Mouse (Mus musculus) liver, postnatal 0 days (tissue): ENCODE data around the gene 4430402I18Rik. TPM values are rescaled to one million over a fixed set of nuclear protein-coding genes. Genes with fewer than 3 reads are reported as not detected.

Source experiments
- ATAC-seq: fragments of 200-750 bp; cut with Nextera tagmentation; 2 replicates; pipeline ENCODE4 v1.8.0; 2017; ENCODE audit warnings: mild to moderate bottlenecking, moderate library complexity
- DNase-seq: peaks from one replicate; pipeline ENCODE4 v3.0.0-alpha.2; 2016
- H3K27ac ChIP-seq: fragments of 300-500 bp; sonication (generic); 2 replicates; pipeline ENCODE4 v1.5.1; 2014; ENCODE audit warnings: antibody characterized with exemption, moderate library complexity, mild to moderate bottlenecking, low read depth
- H3K27me3 ChIP-seq: fragments of 300-500 bp; sonication (generic); 2 replicates; pipeline ENCODE4 v1.6.1; 2014; ENCODE audit warnings: low read length, control low read depth, mixed read lengths; ENCODE audit not compliant: insufficient read depth
- H3K36me3 ChIP-seq: fragments of 300-500 bp; sonication (generic); replicated peaks from 2 replicates; pipeline ENCODE4 v1.6.1; 2014; ENCODE audit warnings: mild to moderate bottlenecking, control low read depth, low read length, moderate library complexity, mixed read lengths; ENCODE audit not compliant: insufficient read depth
- H3K4me1 ChIP-seq: fragments of 300-500 bp; sonication (generic); 2 replicates; pipeline ENCODE4 v1.6.1; 2014; ENCODE audit warnings: antibody characterized with exemption, mild to moderate bottlenecking, control low read depth; ENCODE audit not compliant: insufficient read depth
- H3K4me2 ChIP-seq: fragments of 300-500 bp; sonication (generic); 2 replicates; pipeline ENCODE4 v1.6.1; 2014; ENCODE audit warnings: low read depth, mild to moderate bottlenecking, low read length, moderate library complexity, mixed read lengths
- H3K4me3 ChIP-seq: fragments of 300-500 bp; sonication (generic); 2 replicates; pipeline ENCODE4 v1.5.1; 2014; ENCODE audit warnings: low read depth, low read length
- H3K9ac ChIP-seq: fragments of 300-500 bp; sonication (generic); replicated peaks from 2 replicates; pipeline ENCODE4 v1.6.1; 2014; ENCODE audit warnings: mild to moderate bottlenecking, moderate library complexity
- H3K9me3 ChIP-seq: fragments of 300-500 bp; sonication (generic); 2 replicates; pipeline ENCODE4 v1.6.1; 2016; ENCODE audit warnings: mild to moderate bottlenecking, control low read depth, low read length, mixed read lengths
- CTCF ChIP-seq: sonication (generic); IDR thresholded peaks from 2 replicates; pipeline ENCODE4 v1.5.1; 2016; ENCODE audit warnings: antibody characterized with exemption, low read depth
- EP300 ChIP-seq: IDR thresholded peaks from 2 replicates; pipeline ENCODE4 v1.6.1; 2016; ENCODE audit warnings: antibody characterized with exemption, low read depth, mild to moderate bottlenecking
- WGBS: fragments of 180-500 bp; shearing (Covaris S2); extraction: QIAGEN DNeasy Blood & Tissue Kit; methylation state at CpG from one replicate; pipeline ENCODE4 v1.1.7; 2014; ENCODE audit not compliant: insufficient replicate concordance; 5-methylcytosine and 5-hydroxymethylcytosine counted together
- polyA plus RNA-seq: library from polyadenylated mRNA; unstranded; fragments of >200 nt; fragmentation: Nextera tagmentation; extraction: Ambion mirVana; gene quantifications from 2 replicates; pipeline ENCODE4 v1.2.1, GENCODE M21; 2015

The 4430402I18Rik gene
- polyA plus RNA-seq, 1 experiment from 2014 or later, result 8.1 TPM

GRCm38 (mm10) chr19:28888496-28888895, 79.1 kb downstream of the 4430402I18Rik start:
- no peak overlapping the region for H3K4me3 ChIP-seq
- no peak overlapping the region for H3K9ac ChIP-seq
- no peak for TF ChIP-seq EP300
- TF ChIP-seq CTCF, result no peak
- H3K4me1 ChIP-seq, result no peaks in the 10 kb centered on the region
- ATAC-seq, result no peak
- H3K27me3 ChIP-seq, result no peaks in the 10 kb centered on the region
- H3K27ac ChIP-seq, result no peak overlapping the region
- no peak for DNase-seq
- H3K9me3 ChIP-seq, result no peaks in the 10 kb centered on the region
- no peak overlapping the region for H3K4me2 ChIP-seq
- 59% methylated on average over 1 of the region's 1 CpGs for WGBS
- H3K36me3 ChIP-seq, result no peaks in the 10 kb centered on the region

GRCm38 (mm10) chr19:28883126-28883525, 84.5 kb downstream of the 4430402I18Rik start:
- H3K9me3 ChIP-seq, result no peaks in the 10 kb centered on the region
- no peak overlapping the region for H3K4me3 ChIP-seq
- H3K27me3 ChIP-seq, result no peaks in the 10 kb centered on the region
- H3K4me2 ChIP-seq, result no peak overlapping the region
- ATAC-seq (no peak), DNase-seq (peak; percentile 51)
- H3K4me1 ChIP-seq, result no peaks in the 10 kb centered on the region
- TF ChIP-seq EP300 (no peak), CTCF (peak; percentile 69)
- no peaks in the 10 kb centered on the region for H3K36me3 ChIP-seq
- WGBS, result 68% methylated on average over 1 of the region's 1 CpGs
- no peak overlapping the region for H3K9ac ChIP-seq
- no peak overlapping the region for H3K27ac ChIP-seq

GRCm38 (mm10) chr19:28879476-28879875, 88.1 kb downstream of the 4430402I18Rik start:
- Histone ChIP-seq H3K9ac (no peak overlapping the region), H3K4me1 (no peaks in the 10 kb centered on the region), H3K4me3 (no peak overlapping the region), H3K27ac (no peak overlapping the region), H3K9me3 (no peaks in the 10 kb centered on the region), H3K36me3 (no peaks in the 10 kb centered on the region), H3K4me2 (no peak overlapping the region), H3K27me3 (no peaks in the 10 kb centered on the region)
- DNase-seq, result no peak
- no peak for TF ChIP-seq CTCF
- TF ChIP-seq EP300, result no peak
- ATAC-seq, result no peak
- 81% methylated on average over 2 of the region's 2 CpGs for WGBS

GRCm38 (mm10) chr19:28870351-28870750, 97.2 kb downstream of the 4430402I18Rik start:
- H3K4me2 ChIP-seq, result no peak overlapping the region
- no peaks in the 10 kb centered on the region for H3K36me3 ChIP-seq
- H3K4me1 ChIP-seq, result no peaks in the 10 kb centered on the region
- no peaks in the 10 kb centered on the region for H3K9me3 ChIP-seq
- no peak overlapping the region for H3K4me3 ChIP-seq
- H3K9ac ChIP-seq, result no peak overlapping the region
- ATAC-seq, result no peak
- no peak for TF ChIP-seq CTCF
- TF ChIP-seq EP300, result no peak
- WGBS, result 64% methylated on average over 2 of the region's 2 CpGs
- no peaks in the 10 kb centered on the region for H3K27me3 ChIP-seq
- DNase-seq, result no peak
- H3K27ac ChIP-seq, result no peak overlapping the region

GRCm38 (mm10) chr19:28869251-28869855, 98.2 kb downstream of the 4430402I18Rik start:
- H3K9me3 ChIP-seq, result no peaks in the 10 kb centered on the region
- no peak overlapping the region for H3K4me3 ChIP-seq
- H3K4me2 ChIP-seq, result no peak overlapping the region
- ATAC-seq, result no peak
- no peaks in the 10 kb centered on the region for H3K36me3 ChIP-seq
- H3K27me3 ChIP-seq, result no peaks in the 10 kb centered on the region
- no peaks in the 10 kb centered on the region for H3K4me1 ChIP-seq
- no peak for DNase-seq
- H3K27ac ChIP-seq, result no peak overlapping the region
- no peak overlapping the region for H3K9ac ChIP-seq
- TF ChIP-seq EP300, result no peak
- TF ChIP-seq CTCF, result no peak
- 76% methylated on average over 6 of the region's 6 CpGs for WGBS

- H3K36me3 ChIP-seq, result no peaks in the 10 kb centered on the region
- no peaks in the 10 kb centered on the region for H3K27me3 ChIP-seq
- H3K9ac ChIP-seq, result no peak overlapping the region
- no peak overlapping the region for H3K4me2 ChIP-seq
- no peak overlapping the region for H3K4me3 ChIP-seq
- no peaks in the 10 kb centered on the region for H3K9me3 ChIP-seq
- TF ChIP-seq CTCF, result no peak
- no peak for TF ChIP-seq EP300
- no peak overlapping the region for H3K27ac ChIP-seq
- ATAC-seq (no peak), DNase-seq (no peak)
- H3K4me1 ChIP-seq, result no peaks in the 10 kb centered on the region
- 69% methylated on average over 1 of the region's 1 CpGs for WGBS
Measured at GRCm38 (mm10) chr19:28865501-28865900, 102.1 kb downstream of the 4430402I18Rik start.
